Mouse (Mus musculus): ENCODE measurements around the gene Msl3l2. TPM values are rescaled to one million over a fixed set of nuclear protein-coding genes. Genes with fewer than 3 reads are reported as not detected.

Msl3l2 gene
- polyA plus RNA-seq, 1 experiment from 2014 or later: 4.1 TPM

- H3K27ac ChIP-seq: no peak overlapping the region
- no peaks in the 10 kb centered on the region for H3K27me3 ChIP-seq (replicated peaks)
- H3K36me3 ChIP-seq: no peaks in the 10 kb centered on the region
- 89% methylated on average over 1 of the region's 1 CpGs for WGBS
- no peak overlapping the region for H3K9ac ChIP-seq
- no peak overlapping the region for H3K4me2 ChIP-seq (replicated peaks)
- H3K4me3 ChIP-seq (replicated peaks): no peak overlapping the region
- ATAC-seq: no peak
- no peaks in the 10 kb centered on the region for H3K9me3 ChIP-seq
- H3K4me1 ChIP-seq (replicated peaks): no peaks in the 10 kb centered on the region
Measured at GRCm38 (mm10) chr10:56126972-56127371, 20.3 kb downstream of the Msl3l2 start.

- H3K27me3 ChIP-seq (replicated peaks): no peaks in the 10 kb centered on the region
- 81% methylated on average over 2 of the region's 2 CpGs for WGBS
Measured at GRCm38 (mm10) chr10:56129642-56130041, 22.9 kb downstream of the Msl3l2 start.

GRCm38 (mm10) chr10:56137191-56137590, 30.5 kb downstream of the Msl3l2 start:
- H3K4me3 ChIP-seq (replicated peaks): no peak overlapping the region
- no peaks in the 10 kb centered on the region for H3K9me3 ChIP-seq
- no peak overlapping the region for H3K27ac ChIP-seq
- WGBS: 92% methylated on average over 5 of the region's 5 CpGs
- ATAC-seq: no peak
- H3K27me3 ChIP-seq (replicated peaks): no peaks in the 10 kb centered on the region
- H3K4me2 ChIP-seq (replicated peaks): no peak overlapping the region
- H3K9ac ChIP-seq: no peak overlapping the region
- H3K36me3 ChIP-seq: no peaks in the 10 kb centered on the region
- no peaks in the 10 kb centered on the region for H3K4me1 ChIP-seq (replicated peaks)

More at GRCm38 (mm10) chr10:56129642-56130041, 22.9 kb downstream of the Msl3l2 start:
- H3K4me1 ChIP-seq (replicated peaks): no peaks in the 10 kb centered on the region
- H3K9ac ChIP-seq: no peak overlapping the region
- H3K36me3 ChIP-seq: no peaks in the 10 kb centered on the region
- H3K4me2 ChIP-seq (replicated peaks): no peak overlapping the region
- no peaks in the 10 kb centered on the region for H3K9me3 ChIP-seq
- no peak overlapping the region for H3K27ac ChIP-seq
- no peak overlapping the region for H3K4me3 ChIP-seq (replicated peaks)
- ATAC-seq: no peak

GRCm38 (mm10) chr10:56148920-56149319, 42.2 kb downstream of the Msl3l2 start:
- no peaks in the 10 kb centered on the region for H3K27me3 ChIP-seq (replicated peaks)
- H3K4me3 ChIP-seq (replicated peaks): no peak overlapping the region
- no peak overlapping the region for H3K9ac ChIP-seq
- no peak for ATAC-seq
- H3K4me1 ChIP-seq (replicated peaks): no peaks in the 10 kb centered on the region
- H3K36me3 ChIP-seq: no peaks in the 10 kb centered on the region
- WGBS: 96% methylated on average over 3 of the region's 3 CpGs
- no peak overlapping the region for H3K27ac ChIP-seq
- H3K4me2 ChIP-seq (replicated peaks): no peak overlapping the region
- H3K9me3 ChIP-seq: no peaks in the 10 kb centered on the region

- Histone ChIP-seq H3K9ac (no peak overlapping the region), H3K9me3 (no peaks in the 10 kb centered on the region), H3K4me1 (replicated peaks) (no peaks in the 10 kb centered on the region), H3K4me2 (replicated peaks) (no peak overlapping the region), H3K4me3 (replicated peaks) (no peak overlapping the region), H3K36me3 (no peaks in the 10 kb centered on the region), H3K27me3 (replicated peaks) (no peaks in the 10 kb centered on the region), H3K27ac (no peak overlapping the region)
- WGBS: 88% methylated on average over 3 of the region's 3 CpGs
- ATAC-seq: no peak
Measured at GRCm38 (mm10) chr10:56156956-56157355, 50.2 kb downstream of the Msl3l2 start.

GRCm38 (mm10) chr10:56158207-56158606, 51.5 kb downstream of the Msl3l2 start:
- 81% methylated on average over 3 of the region's 3 CpGs for WGBS
- ATAC-seq: no peak
- H3K4me2 ChIP-seq (replicated peaks): no peak overlapping the region
- H3K9me3 ChIP-seq: no peaks in the 10 kb centered on the region
- H3K36me3 ChIP-seq: no peaks in the 10 kb centered on the region
- H3K27me3 ChIP-seq (replicated peaks): no peaks in the 10 kb centered on the region
- H3K4me3 ChIP-seq (replicated peaks): no peak overlapping the region
- no peak overlapping the region for H3K27ac ChIP-seq
- H3K9ac ChIP-seq: no peak overlapping the region
- no peaks in the 10 kb centered on the region for H3K4me1 ChIP-seq (replicated peaks)

GRCm38 (mm10) chr10:56158748-56159147, 52.0 kb downstream of the Msl3l2 start:
- 80% methylated on average over 2 of the region's 2 CpGs for WGBS
- H3K4me1 ChIP-seq (replicated peaks): no peaks in the 10 kb centered on the region
- H3K27me3 ChIP-seq (replicated peaks): no peaks in the 10 kb centered on the region
- no peaks in the 10 kb centered on the region for H3K36me3 ChIP-seq
- no peak overlapping the region for H3K4me2 ChIP-seq (replicated peaks)
- no peak overlapping the region for H3K4me3 ChIP-seq (replicated peaks)
- ATAC-seq: no peak
- no peak overlapping the region for H3K9ac ChIP-seq
- H3K27ac ChIP-seq: no peak overlapping the region
- no peaks in the 10 kb centered on the region for H3K9me3 ChIP-seq

- WGBS: 69% methylated on average over 3 of the region's 3 CpGs
- no peak overlapping the region for H3K4me3 ChIP-seq (replicated peaks)
- no peak for ATAC-seq
- H3K27ac ChIP-seq: no peak overlapping the region
- H3K9me3 ChIP-seq: no peaks in the 10 kb centered on the region
- no peak overlapping the region for H3K9ac ChIP-seq
- no peaks in the 10 kb centered on the region for H3K27me3 ChIP-seq (replicated peaks)
- no peak overlapping the region for H3K4me2 ChIP-seq (replicated peaks)
- no peaks in the 10 kb centered on the region for H3K36me3 ChIP-seq
- H3K4me1 ChIP-seq (replicated peaks): no peaks in the 10 kb centered on the region
Measured at GRCm38 (mm10) chr10:56164411-56164810, 57.7 kb downstream of the Msl3l2 start.

- H3K27me3 ChIP-seq (replicated peaks): no peaks in the 10 kb centered on the region
- no peak overlapping the region for H3K4me3 ChIP-seq (replicated peaks)
- no peaks in the 10 kb centered on the region for H3K9me3 ChIP-seq
- WGBS: 87% methylated on average over 4 of the region's 4 CpGs
- H3K4me2 ChIP-seq (replicated peaks): no peak overlapping the region
- H3K9ac ChIP-seq: no peak overlapping the region
- H3K36me3 ChIP-seq: no peaks in the 10 kb centered on the region
- ATAC-seq: no peak
- H3K4me1 ChIP-seq (replicated peaks): no peaks in the 10 kb centered on the region
- no peak overlapping the region for H3K27ac ChIP-seq
Measured at GRCm38 (mm10) chr10:56165758-56166157, 59.0 kb downstream of the Msl3l2 start.

Other genes starting within 250 kb of the Msl3l2 start
- gene Tbc1d32, start 121.8 kb downstream of the Msl3l2 start, polyA plus RNA-seq (2015; fragmentation: Nextera tagmentation; extraction: Ambion mirVana): 2.5 and 2.8 TPM in 2 replicates